Mouse (Mus musculus): ENCODE measurements around the gene Stim1. TPM values are rescaled to one million over a fixed set of nuclear protein-coding genes. Genes with fewer than 3 reads are reported as not detected.

Gene Stim1
- polyA plus RNA-seq (2012; rRNA removed): 29.9 and 33.5 TPM in 2 replicates

DNA sequence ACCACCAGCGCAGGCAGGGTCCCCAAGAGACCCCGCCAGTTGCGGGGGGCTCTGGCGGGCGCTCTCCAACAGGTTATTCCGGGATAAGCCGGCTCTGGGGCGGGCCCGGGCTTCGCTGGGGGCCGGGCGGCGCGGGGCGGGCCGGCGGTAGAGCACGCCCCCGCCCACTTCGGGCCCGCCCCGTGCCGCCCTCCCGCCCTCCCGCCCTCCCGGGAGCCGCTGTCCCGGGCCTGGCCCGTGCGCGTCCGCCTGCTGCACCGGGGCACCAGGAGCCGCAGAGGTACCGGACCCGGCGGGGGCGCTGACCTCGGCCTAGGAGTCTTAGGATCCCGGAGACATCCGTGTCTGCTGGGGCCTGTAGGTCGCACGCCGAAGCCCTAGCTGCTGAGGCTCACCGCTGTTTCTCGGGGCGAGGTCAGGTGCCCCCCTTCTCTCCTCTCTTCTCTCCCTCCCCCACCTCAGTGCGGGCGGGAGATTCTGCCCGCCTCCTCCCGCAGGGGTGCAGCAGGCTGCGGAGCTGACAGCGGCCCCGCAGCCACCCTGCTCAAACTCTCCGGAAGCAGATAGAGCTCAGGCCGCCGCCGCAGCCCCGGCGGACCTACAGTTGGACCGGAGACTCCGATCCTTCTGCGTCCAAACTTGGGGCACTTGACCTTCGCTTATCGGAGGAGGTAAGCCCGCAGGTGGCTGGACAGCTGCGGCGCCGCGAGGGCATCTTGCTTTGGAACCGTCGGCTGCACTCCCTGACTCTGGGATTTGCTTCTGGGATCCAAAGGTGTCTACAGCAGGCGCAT is at the start of gene Stim1:
Gene Stim1, plus strand, starts transcription at position 206 of the 794 bp plus-strand sequence.

DNA sequence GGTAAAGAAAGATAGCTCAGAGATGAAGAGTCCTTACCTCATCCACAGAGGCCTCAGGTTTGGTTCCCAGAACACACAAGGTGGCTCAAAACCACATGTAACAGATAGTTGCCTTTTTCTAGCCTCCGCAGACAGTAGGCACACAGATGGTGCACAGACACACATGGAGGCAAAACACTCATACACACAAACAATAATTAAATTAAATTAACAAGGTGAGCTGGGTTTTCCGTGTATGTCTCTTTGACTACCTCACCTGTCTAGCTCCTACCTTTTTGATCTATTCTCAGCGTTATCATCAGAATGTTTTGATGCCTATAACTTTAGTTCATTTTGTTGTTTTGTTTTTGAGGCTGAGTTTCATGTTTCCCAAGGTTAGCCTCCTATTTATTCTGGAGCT is 11.7 kb upstream of the Stim1 start, which contains the start of gene Rhog:
Gene Rhog, minus strand, starts transcription at position 101 of the 400 bp plus-strand sequence.

DNA sequence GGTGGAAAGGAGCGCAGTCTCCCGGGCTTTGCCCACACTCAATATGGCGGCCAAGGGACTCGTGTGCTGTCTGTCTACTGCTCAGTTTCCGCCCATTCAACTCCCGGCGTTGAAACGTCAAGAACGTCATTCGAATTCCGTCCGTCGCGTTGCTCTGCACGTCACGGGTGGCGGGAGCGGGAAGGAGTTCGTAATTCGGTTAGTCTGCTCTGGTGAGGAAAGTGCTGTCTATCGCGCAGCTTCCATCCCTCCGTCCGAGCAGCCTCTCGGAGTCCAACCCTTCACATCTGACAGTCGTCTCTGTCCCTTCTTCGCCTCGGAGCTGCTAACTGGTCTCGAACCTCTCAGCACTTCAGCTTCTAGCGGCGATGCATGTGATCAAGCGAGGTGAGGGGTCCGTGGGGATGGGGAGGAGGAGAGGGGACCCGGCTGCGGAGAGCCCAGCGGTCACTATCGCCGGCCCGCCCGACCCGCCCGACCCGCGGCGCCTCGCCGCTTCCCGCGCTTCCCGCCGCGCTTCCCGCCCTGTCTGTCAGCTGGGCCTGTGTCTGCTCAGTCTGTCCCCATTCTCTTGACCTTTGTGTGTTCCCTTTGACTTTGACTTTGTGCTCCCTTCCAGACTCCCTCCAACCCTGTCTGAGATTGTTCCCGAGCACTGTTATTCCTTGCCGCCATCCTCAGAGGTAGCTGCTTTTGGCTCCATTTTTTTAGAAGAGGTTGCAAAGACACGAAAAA is 174.2 kb downstream of the Stim1 start, which contains the start of gene Rrm1:
Gene Rrm1, plus strand, starts transcription at position 39 of the 735 bp plus-strand sequence.

DNA sequence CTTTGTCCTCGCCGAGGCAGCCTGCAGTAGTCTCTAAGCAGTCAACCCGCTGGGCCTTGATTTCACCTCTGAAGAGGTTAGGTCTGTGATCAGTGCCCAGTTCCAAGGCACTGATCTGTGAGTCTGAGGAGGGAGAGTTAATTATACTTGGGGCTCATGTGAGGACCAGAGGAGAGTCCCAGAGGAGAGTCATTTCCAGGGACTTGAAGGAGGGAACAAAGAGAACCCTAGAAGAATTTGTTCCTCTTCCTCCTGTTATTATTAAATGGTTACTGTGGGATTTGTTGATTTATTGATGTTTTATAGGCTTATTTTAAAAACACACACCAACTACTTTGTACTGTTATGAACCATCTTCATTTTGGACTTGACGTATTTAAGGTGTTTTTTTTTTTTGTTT is 214.0 kb downstream of the Stim1 start, which contains the start of gene Olfr543:
Gene Olfr543, minus strand, starts transcription at position 101 of the 400 bp plus-strand sequence.

Other genes starting within 250 kb of the Stim1 start
- 1.9 and 2.6 TPM in 2 replicates for gene Il18bp, start 249.1 kb upstream of the Stim1 start, polyA plus RNA-seq (2012; rRNA removed)
- gene Rnf121, start 202.3 kb upstream of the Stim1 start, polyA plus RNA-seq (2012; rRNA removed): 10.6 and 12.9 TPM in 2 replicates
- 9.8 and 11.4 TPM in 2 replicates for gene Xndc1, start 202.3 kb upstream of the Stim1 start, polyA plus RNA-seq (2012; rRNA removed)
- gene Xntrpc, start 202.1 kb upstream of the Stim1 start, polyA plus RNA-seq (2012; rRNA removed): 0.27 and 0.56 TPM in 2 replicates
- gene Trpc2, start 184.7 kb upstream of the Stim1 start, polyA plus RNA-seq (2012; rRNA removed): 0.38 and 0.76 TPM in 2 replicates
- gene Art1, start 166.1 kb upstream of the Stim1 start, polyA plus RNA-seq (2012; rRNA removed): 2.2 and 4.2 TPM in 2 replicates
- 0.16 and 0.40 TPM in 2 replicates for gene Art5, start 158.3 kb upstream of the Stim1 start, polyA plus RNA-seq (2012; rRNA removed)
- gene Chrna10, start 151.0 kb upstream of the Stim1 start, polyA plus RNA-seq (2012; rRNA removed): 0.04 and 0.08 TPM in 2 replicates
- 4.6 and 5.4 TPM in 2 replicates for gene Nup98, start 57.6 kb upstream of the Stim1 start, polyA plus RNA-seq (2012; rRNA removed)
- 118 and 123 TPM in 2 replicates for gene Pgap2, start 57.6 kb upstream of the Stim1 start, polyA plus RNA-seq (2012; rRNA removed)
- 48.4 and 53.1 TPM in 2 replicates for gene Rhog, start 11.8 kb upstream of the Stim1 start, polyA plus RNA-seq (2012; rRNA removed)
- gene Rrm1, start 173.9 kb downstream of the Stim1 start, polyA plus RNA-seq (2012; rRNA removed): 1.4 and 2.7 TPM in 2 replicates
- gene Olfr543, start 213.9 kb downstream of the Stim1 start, polyA plus RNA-seq (2012; rRNA removed): not detected in 2 replicates
- not detected in 2 replicates for gene Olfr544, start 220.5 kb downstream of the Stim1 start, polyA plus RNA-seq (2012; rRNA removed)
- gene Olfr545, start 231.8 kb downstream of the Stim1 start, polyA plus RNA-seq (2012; rRNA removed): not detected in 2 replicates